Mouse (Mus musculus) heart, embryonic 11.5 days (tissue): ENCODE measurements around the gene Gm17359. TPM values are rescaled to one million over a fixed set of nuclear protein-coding genes. Genes with fewer than 3 reads are reported as not detected.

Source experiments
- ATAC-seq: fragments of 200-750 bp; cut with Nextera tagmentation; replicated peaks from 2 replicates; pipeline ENCODE4 v1.8.0; 2017; ENCODE audit warnings: moderate library complexity; ENCODE audit not compliant: insufficient number of reproducible peaks, low FRiP score, low TSS enrichment
- H3K27ac ChIP-seq: fragments of 300-500 bp; sonication (generic); 2 replicates; pipeline ENCODE4 v1.5.1; 2014; ENCODE audit warnings: mild to moderate bottlenecking, low read depth, low read length
- H3K27me3 ChIP-seq: fragments of 300-500 bp; sonication (generic); 2 replicates; pipeline ENCODE4 v1.6.1; 2014; ENCODE audit warnings: mild to moderate bottlenecking, low read length, mixed read lengths; ENCODE audit not compliant: control insufficient read depth, insufficient read depth
- H3K36me3 ChIP-seq: fragments of 300-500 bp; sonication (generic); 2 replicates; pipeline ENCODE4 v1.6.1; 2014; ENCODE audit warnings: mild to moderate bottlenecking, low read length, moderate library complexity, mixed read lengths; ENCODE audit not compliant: control insufficient read depth, insufficient read depth
- H3K4me1 ChIP-seq: fragments of 300-500 bp; sonication (generic); 2 replicates; pipeline ENCODE4 v1.6.1; 2014; ENCODE audit warnings: low read length; ENCODE audit not compliant: control insufficient read depth, insufficient read depth
- H3K4me2 ChIP-seq: fragments of 300-500 bp; sonication (generic); 2 replicates; pipeline ENCODE4 v1.6.1; 2014; ENCODE audit warnings: mild to moderate bottlenecking, moderate library complexity
- H3K4me3 ChIP-seq: fragments of 300-500 bp; sonication (generic); 2 replicates; pipeline ENCODE4 v1.5.1; 2014; ENCODE audit warnings: low read depth, low read length
- H3K9ac ChIP-seq: fragments of 300-500 bp; sonication (generic); 2 replicates; pipeline ENCODE4 v1.6.1; 2014; ENCODE audit warnings: mild to moderate bottlenecking, low read depth, low read length, moderate library complexity
- H3K9me3 ChIP-seq: fragments of 300-500 bp; sonication (generic); replicated peaks from 2 replicates; pipeline ENCODE4 v1.6.1; 2016; ENCODE audit warnings: low read length; ENCODE audit not compliant: control insufficient read depth
- WGBS: fragments of 180-500 bp; shearing (Covaris S2); extraction: QIAGEN DNeasy Blood & Tissue Kit; methylation state at CpG from one replicate; pipeline ENCODE4 v1.1.7; 2014; ENCODE audit not compliant: insufficient replicate concordance; 5-methylcytosine and 5-hydroxymethylcytosine counted together
- polyA plus RNA-seq: library from polyadenylated mRNA; unstranded; fragments of >200 nt; fragmentation: Nextera tagmentation; extraction: Ambion mirVana; gene quantifications from 2 replicates; pipeline ENCODE4 v1.2.1, GENCODE M21; 2014

Gm17359 gene
- polyA plus RNA-seq, 1 experiment from 2014 or later, result not detected

GRCm38 (mm10) chr3:79415081-79415480 lies 78.6 kb downstream of the Gm17359 start:
- Histone ChIP-seq H3K4me1 (no peaks in the 10 kb centered on the region), H3K27ac (no peak overlapping the region), H3K9ac (no peak overlapping the region), H3K27me3 (no peaks in the 10 kb centered on the region), H3K4me3 (no peak overlapping the region), H3K4me2 (no peak overlapping the region), H3K36me3 (no peaks in the 10 kb centered on the region), H3K9me3 (no peaks in the 10 kb centered on the region)
- ATAC-seq, result no peak
- WGBS, result 68% methylated on average over 5 of the region's 5 CpGs

- Histone ChIP-seq H3K4me3 (no peak overlapping the region), H3K27me3 (no peaks in the 10 kb centered on the region), H3K4me1 (no peaks in the 10 kb centered on the region), H3K9ac (no peak overlapping the region), H3K9me3 (no peaks in the 10 kb centered on the region), H3K27ac (no peak overlapping the region), H3K4me2 (no peak overlapping the region), H3K36me3 (no peaks in the 10 kb centered on the region)
- no peak for ATAC-seq
Measured at GRCm38 (mm10) chr3:79415929-79416328, 79.5 kb downstream of the Gm17359 start.

GRCm38 (mm10) chr3:79416944-79417680 lies 80.7 kb downstream of the Gm17359 start:
- 66% methylated on average over 4 of the region's 4 CpGs for WGBS
- no peak for ATAC-seq

GRCm38 (mm10) chr3:79418921-79419320 lies 82.5 kb downstream of the Gm17359 start:
- WGBS, result 86% methylated on average over 14 of the region's 14 CpGs
- Histone ChIP-seq H3K9ac (no peak overlapping the region), H3K9me3 (no peaks in the 10 kb centered on the region), H3K36me3 (no peaks in the 10 kb centered on the region), H3K27ac (no peak overlapping the region), H3K4me2 (no peak overlapping the region), H3K27me3 (no peaks in the 10 kb centered on the region), H3K4me1 (no peaks in the 10 kb centered on the region), H3K4me3 (no peak overlapping the region)
- ATAC-seq, result no peak

More at GRCm38 (mm10) chr3:79416944-79417680, 80.7 kb downstream of the Gm17359 start:
- Histone ChIP-seq H3K27me3 (no peaks in the 10 kb centered on the region), H3K4me1 (no peaks in the 10 kb centered on the region), H3K27ac (no peak overlapping the region), H3K9ac (no peak overlapping the region), H3K4me3 (no peak overlapping the region), H3K36me3 (no peaks in the 10 kb centered on the region), H3K4me2 (no peak overlapping the region), H3K9me3 (no peaks in the 10 kb centered on the region)

GRCm38 (mm10) chr3:79425441-79425840 lies 89.0 kb downstream of the Gm17359 start:
- 82% methylated on average over 1 of the region's 1 CpGs for WGBS
- no peak overlapping the region for H3K27ac ChIP-seq
- H3K9ac ChIP-seq, result no peak overlapping the region
- ATAC-seq, result no peak
- H3K27me3 ChIP-seq, result no peaks in the 10 kb centered on the region
- H3K4me3 ChIP-seq, result no peak overlapping the region
- no peaks in the 10 kb centered on the region for H3K4me1 ChIP-seq
- H3K36me3 ChIP-seq, result no peaks in the 10 kb centered on the region
- H3K9me3 ChIP-seq, result no peaks in the 10 kb centered on the region
- H3K4me2 ChIP-seq, result no peak overlapping the region

- ATAC-seq, result no peak
- Histone ChIP-seq H3K4me3 (no peak overlapping the region), H3K4me1 (no peaks in the 10 kb centered on the region), H3K27ac (no peak overlapping the region), H3K36me3 (no peaks in the 10 kb centered on the region), H3K27me3 (no peaks in the 10 kb centered on the region), H3K4me2 (no peak overlapping the region), H3K9me3 (no peaks in the 10 kb centered on the region), H3K9ac (no peak overlapping the region)
Measured at GRCm38 (mm10) chr3:79433593-79433992, 97.1 kb downstream of the Gm17359 start.

GRCm38 (mm10) chr3:79434436-79434835 lies 98.0 kb downstream of the Gm17359 start:
- Histone ChIP-seq H3K27me3 (no peaks in the 10 kb centered on the region), H3K4me1 (no peaks in the 10 kb centered on the region), H3K36me3 (no peaks in the 10 kb centered on the region), H3K4me3 (no peak overlapping the region), H3K27ac (no peak overlapping the region), H3K9ac (no peak overlapping the region), H3K9me3 (no peaks in the 10 kb centered on the region), H3K4me2 (no peak overlapping the region)
- ATAC-seq, result no peak
- 69% methylated on average over 9 of the region's 9 CpGs for WGBS

GRCm38 (mm10) chr3:79434985-79435384 lies 98.5 kb downstream of the Gm17359 start:
- H3K4me3 ChIP-seq, result no peak overlapping the region
- no peaks in the 10 kb centered on the region for H3K27me3 ChIP-seq
- WGBS, result 55% methylated on average over 5 of the region's 5 CpGs
- no peak overlapping the region for H3K9ac ChIP-seq
- no peaks in the 10 kb centered on the region for H3K9me3 ChIP-seq
- ATAC-seq, result no peak
- no peak overlapping the region for H3K4me2 ChIP-seq
- H3K36me3 ChIP-seq, result no peaks in the 10 kb centered on the region
- H3K27ac ChIP-seq, result no peak overlapping the region
- H3K4me1 ChIP-seq, result no peaks in the 10 kb centered on the region

GRCm38 (mm10) chr3:79436186-79436585 lies 99.7 kb downstream of the Gm17359 start:
- H3K9ac ChIP-seq, result no peak overlapping the region
- H3K27me3 ChIP-seq, result no peaks in the 10 kb centered on the region
- ATAC-seq, result no peak
- H3K4me3 ChIP-seq, result no peak overlapping the region
- no peaks in the 10 kb centered on the region for H3K9me3 ChIP-seq
- no peak overlapping the region for H3K4me2 ChIP-seq
- no peaks in the 10 kb centered on the region for H3K36me3 ChIP-seq
- 82% methylated on average over 7 of the region's 7 CpGs for WGBS
- no peaks in the 10 kb centered on the region for H3K4me1 ChIP-seq
- H3K27ac ChIP-seq, result no peak overlapping the region
